Mouse (Mus musculus) midbrain, embryonic 14.5 days (tissue): ENCODE measurements around the gene Cep164. TPM values are rescaled to one million over a fixed set of nuclear protein-coding genes. Genes with fewer than 3 reads are reported as not detected.

Experiments used
- ATAC-seq: fragments of 200-750 bp; cut with Nextera tagmentation; 2 replicates; pipeline ENCODE4 v1.8.0; 2017; ENCODE audit warnings: moderate number of reproducible peaks, moderate library complexity; ENCODE audit not compliant: low FRiP score, low TSS enrichment
- DNase-seq: peaks from one replicate; pipeline ENCODE4 v3.0.0-alpha.2; 2015
- H3K27ac ChIP-seq: fragments of 300-500 bp; sonication (generic); replicated peaks from 2 replicates; pipeline ENCODE4 v1.5.1; 2014; ENCODE audit warnings: mild to moderate bottlenecking, low read depth, low read length, moderate library complexity
- H3K27me3 ChIP-seq: fragments of 300-500 bp; sonication (generic); 2 replicates; pipeline ENCODE4 v1.6.1; 2014; ENCODE audit warnings: low read length, control low read depth, mixed read lengths; ENCODE audit not compliant: control insufficient read depth, insufficient read depth
- H3K36me3 ChIP-seq: fragments of 300-500 bp; sonication (generic); 2 replicates; pipeline ENCODE4 v1.6.1; 2014; ENCODE audit warnings: low read length, control low read depth; ENCODE audit not compliant: control insufficient read depth, insufficient read depth
- H3K4me1 ChIP-seq: fragments of 300-500 bp; sonication (generic); 2 replicates; pipeline ENCODE4 v1.6.1; 2014; ENCODE audit warnings: mild to moderate bottlenecking, antibody characterized with exemption, low read length, control low read depth; ENCODE audit not compliant: control insufficient read depth, insufficient read depth
- H3K4me2 ChIP-seq: fragments of 300-500 bp; sonication (generic); 2 replicates; pipeline ENCODE4 v1.6.1; 2014; ENCODE audit warnings: mild to moderate bottlenecking, low read length, moderate library complexity
- H3K4me3 ChIP-seq: fragments of 300-500 bp; sonication (generic); replicated peaks from 2 replicates; pipeline ENCODE4 v1.5.1; 2014; ENCODE audit warnings: low read depth, low read length
- H3K9ac ChIP-seq: fragments of 300-500 bp; sonication (generic); replicated peaks from 2 replicates; pipeline ENCODE4 v1.6.1; 2014; ENCODE audit warnings: mild to moderate bottlenecking, low read length, moderate library complexity
- H3K9me3 ChIP-seq: fragments of 300-500 bp; sonication (generic); 2 replicates; pipeline ENCODE4 v1.6.1; 2016; ENCODE audit warnings: low read length, control low read depth, mixed read lengths; ENCODE audit not compliant: control insufficient read depth
- WGBS: fragments of 180-500 bp; shearing (Covaris S2); extraction: QIAGEN DNeasy Blood & Tissue Kit; methylation state at CpG from one replicate; pipeline ENCODE4 v1.1.7; 2014; 5-methylcytosine and 5-hydroxymethylcytosine counted together
- polyA plus RNA-seq: library from polyadenylated mRNA; unstranded; fragments of >200 nt; fragmentation: Nextera tagmentation; extraction: Ambion mirVana; gene quantifications from 2 replicates; pipeline ENCODE4 v1.2.1, GENCODE M21; 2014

The Cep164 gene
- polyA plus RNA-seq, 1 experiment from 2014 or later: 13.0 TPM

- no peak overlapping the region for H3K4me2 ChIP-seq
- peaks cover 33% of the 10 kb centered on the region for H3K36me3 ChIP-seq
Measured at GRCm38 (mm10) chr9:45806847-45807246, 21.6 kb downstream of the Cep164 start.

GRCm38 (mm10) chr9:45803070-45803774 lies 25.3 kb downstream of the Cep164 start:
- DNase-seq: no peak
- 72% methylated on average over 21 of the region's 21 CpGs for WGBS
- Histone ChIP-seq H3K27ac (no peak overlapping the region), H3K9ac (no peak overlapping the region), H3K9me3 (no peaks in the 10 kb centered on the region), H3K4me1 (peaks cover 6% of the 10 kb centered on the region), H3K4me2 (no peak overlapping the region), H3K36me3 (peaks cover 47% of the 10 kb centered on the region), H3K27me3 (no peaks in the 10 kb centered on the region), H3K4me3 (no peak overlapping the region)
- no peak for ATAC-seq

More at GRCm38 (mm10) chr9:45806847-45807246, 21.6 kb downstream of the Cep164 start:
- no peaks in the 10 kb centered on the region for H3K9me3 ChIP-seq
- H3K27ac ChIP-seq: no peak overlapping the region
- DNase-seq (no peak), ATAC-seq (no peak)
- H3K27me3 ChIP-seq: no peaks in the 10 kb centered on the region
- H3K9ac ChIP-seq: no peak overlapping the region
- no peaks in the 10 kb centered on the region for H3K4me1 ChIP-seq
- no peak overlapping the region for H3K4me3 ChIP-seq
- WGBS: 91% methylated on average over 11 of the region's 11 CpGs

- no peak for ATAC-seq
- peaks cover 25% of the 10 kb centered on the region for H3K36me3 ChIP-seq
- H3K4me2 ChIP-seq: no peak overlapping the region
- no peak for DNase-seq
- no peak overlapping the region for H3K27ac ChIP-seq
- H3K27me3 ChIP-seq: no peaks in the 10 kb centered on the region
- no peak overlapping the region for H3K4me3 ChIP-seq
- peaks cover 9% of the 10 kb centered on the region for H3K4me1 ChIP-seq
- H3K9ac ChIP-seq: no peak overlapping the region
- 85% methylated on average over 8 of the region's 8 CpGs for WGBS
- H3K9me3 ChIP-seq: no peaks in the 10 kb centered on the region
Measured at GRCm38 (mm10) chr9:45799402-45799801, 29.1 kb downstream of the Cep164 start.

GRCm38 (mm10) chr9:45798467-45799164 lies 29.9 kb downstream of the Cep164 start:
- Histone ChIP-seq H3K27me3 (no peaks in the 10 kb centered on the region), H3K4me1 (peaks cover 9% of the 10 kb centered on the region), H3K4me3 (no peak overlapping the region), H3K4me2 (no peak overlapping the region), H3K27ac (0 out of 2 replicates have a peak overlapping the region, but pooled peaks have one; percentile 37), H3K36me3 (peaks cover 26% of the 10 kb centered on the region), H3K9me3 (no peaks in the 10 kb centered on the region), H3K9ac (0 out of 2 replicates have a peak overlapping the region, but pooled peaks have one; percentile 23)
- WGBS: 14% methylated on average over 13 of the region's 13 CpGs
- DNase-seq (peak; percentile 82), ATAC-seq (no peak; the same call in 1 of the 2 replicates)

GRCm38 (mm10) chr9:45797271-45797670 lies 31.2 kb downstream of the Cep164 start:
- peaks cover 32% of the 10 kb centered on the region for H3K36me3 ChIP-seq
- DNase-seq (no peak), ATAC-seq (no peak)
- H3K9ac ChIP-seq: no peak overlapping the region
- no peaks in the 10 kb centered on the region for H3K9me3 ChIP-seq
- H3K27me3 ChIP-seq: no peaks in the 10 kb centered on the region
- no peak overlapping the region for H3K4me3 ChIP-seq
- H3K4me1 ChIP-seq: peaks cover 9% of the 10 kb centered on the region
- 75% methylated on average over 3 of the region's 3 CpGs for WGBS
- H3K27ac ChIP-seq: no peak overlapping the region
- no peak overlapping the region for H3K4me2 ChIP-seq

GRCm38 (mm10) chr9:45795722-45796121 lies 32.8 kb downstream of the Cep164 start:
- WGBS: 90% methylated on average over 5 of the region's 5 CpGs
- ATAC-seq (no peak), DNase-seq (no peak)
- no peak overlapping the region for H3K4me2 ChIP-seq
- no peaks in the 10 kb centered on the region for H3K9me3 ChIP-seq
- no peak overlapping the region for H3K27ac ChIP-seq
- peaks cover 24% of the 10 kb centered on the region for H3K36me3 ChIP-seq
- peaks cover 9% of the 10 kb centered on the region for H3K4me1 ChIP-seq
- H3K9ac ChIP-seq: no peak overlapping the region
- no peak overlapping the region for H3K4me3 ChIP-seq
- no peaks in the 10 kb centered on the region for H3K27me3 ChIP-seq

- ATAC-seq (no peak), DNase-seq (no peak)
- 89% methylated on average over 6 of the region's 6 CpGs for WGBS
- no peaks in the 10 kb centered on the region for H3K27me3 ChIP-seq
- peaks cover 18% of the 10 kb centered on the region; the same call in 1 of the 2 replicates for H3K36me3 ChIP-seq
- peaks cover 10% of the 10 kb centered on the region for H3K4me1 ChIP-seq
- no peaks in the 10 kb centered on the region for H3K9me3 ChIP-seq
- no peak overlapping the region for H3K4me2 ChIP-seq
- H3K27ac ChIP-seq: no peak overlapping the region
- no peak overlapping the region for H3K9ac ChIP-seq
- no peak overlapping the region for H3K4me3 ChIP-seq
Measured at GRCm38 (mm10) chr9:45793697-45794096, 34.8 kb downstream of the Cep164 start.

- DNase-seq: no peak
Measured at GRCm38 (mm10) chr9:45792235-45792634, 36.3 kb downstream of the Cep164 start.

More at GRCm38 (mm10) chr9:45792235-45792634, 36.3 kb downstream of the Cep164 start:
- Histone ChIP-seq H3K27me3 (no peaks in the 10 kb centered on the region), H3K36me3 (peaks cover 18% of the 10 kb centered on the region; the same call in 1 of the 2 replicates), H3K4me3 (no peak overlapping the region), H3K4me2 (no peak overlapping the region), H3K27ac (no peak overlapping the region), H3K4me1 (0 out of 2 replicates have a peak, but pooled peaks cover 2% of the 10 kb centered on the region), H3K9me3 (no peaks in the 10 kb centered on the region), H3K9ac (no peak overlapping the region)
- 59% methylated on average over 1 of the region's 1 CpGs for WGBS
- ATAC-seq: no peak
